Comparison of ENCODE assay signal across 8 mouse cellular contexts in the genomic region with DNA sequence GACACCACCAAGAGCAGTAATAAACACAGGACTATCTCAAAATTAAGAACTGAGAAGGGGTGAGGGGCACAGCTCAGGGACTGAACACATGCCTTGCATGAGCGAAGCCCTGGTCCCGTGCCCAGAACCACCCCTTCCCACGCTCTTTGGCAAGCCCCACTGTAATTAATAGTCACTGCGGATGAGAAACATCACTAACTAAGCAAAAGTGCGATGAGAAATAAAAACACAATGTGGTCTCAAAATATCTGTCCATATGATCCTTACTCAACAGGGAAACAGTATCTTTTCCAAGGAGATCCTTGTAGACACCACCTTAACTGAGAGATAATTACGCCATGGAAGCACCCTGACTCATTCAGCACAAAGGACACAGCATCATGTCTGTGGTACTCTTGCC. TPM values are rescaled to one million over a fixed set of nuclear protein-coding genes. Genes with fewer than 3 reads are reported as not detected.
DNase-seq lines count a peak whose midpoint lies in the region; ATAC-seq and TF ChIP-seq lines count a peak whose summit lies in the region.

No protein-coding gene starts in this region.

- DNase-seq in kidney, postnatal 14 days, result peak; percentile 38
- no peak for DNase-seq in kidney, adult 11 months
- DNase-seq in brain, embryonic 14.5 days (ENCODE audit: low read depth), result peak; percentile 81
- peak; percentile 81 to 82 for DNase-seq in layer of hippocampus, postnatal 10 days (ENCODE audit: low spot score in 2 of 2)
- DNase-seq in right cerebral cortex, adult 18-20 months, result peak; percentile 50
- no peak for DNase-seq in retina, embryonic 14.5 days (ENCODE audit: low spot score)
- DNase-seq in cerebellum, adult 9-11 months, result no peak

- TF ChIP-seq POLR2A in brain, embryonic 14.5 days (IDR thresholded peaks at IDR 0.05; ENCODE audit: borderline replicate concordance, extremely low read depth, insufficient read depth, insufficient read length, poor library complexity, severe bottlenecking), result no peak

- no peak for ATAC-seq in megakaryocyte-erythroid progenitor cell, adult 5-6 weeks (replicated peaks; ENCODE audit: low FRiP score, low TSS enrichment, poor library complexity, severe bottlenecking)

- no peak for TF ChIP-seq CTCF in brain, embryonic 14.5 days (IDR thresholded peaks at IDR 0.05; ENCODE audit: borderline replicate concordance, extremely low read depth, insufficient read depth, insufficient read length)

RNA-seq across cellular contexts. Expression of gene Zmat3, which starts 17.9 kb away (rescaled TPM):
- 15.0 and 20.6 TPM in 2 replicates for polyA plus RNA-seq in brain, embryonic 14.5 days (2012; rRNA removed)
- 10 to 100 TPM; 64.5 to 66.5 TPM for total RNA-seq in layer of hippocampus, postnatal 10 days (2021)
- 7.7 and 14.9 TPM in 2 replicates for total RNA-seq in megakaryocyte-erythroid progenitor cell, adult 5-6 weeks (2014; fragmentation: Nextera tagmentation)
- total RNA-seq in megakaryocyte-erythroid progenitor cell, adult 5-6 weeks (2017), result 2.0 and 3.0 TPM in 2 replicates

RNA-seq across cellular contexts. Expression of gene Pik3ca, which starts 49.6 kb away (rescaled TPM):
- polyA plus RNA-seq in brain, embryonic 14.5 days (2012; rRNA removed), result 21.8 and 27.6 TPM in 2 replicates
- total RNA-seq in layer of hippocampus, postnatal 10 days (2021), result 10 to 100 TPM; 42.0 to 46.3 TPM
- total RNA-seq in megakaryocyte-erythroid progenitor cell, adult 5-6 weeks (2014; fragmentation: Nextera tagmentation), result 15.5 and 20.1 TPM in 2 replicates
- 26.6 and 28.1 TPM in 2 replicates for total RNA-seq in megakaryocyte-erythroid progenitor cell, adult 5-6 weeks (2017)

Comparison
In these comparisons a context has a peak if more than half of its experiments do, and no peak if none do; other contexts are left out.
1. DNase-seq: peak in kidney, postnatal 14 days (single experiment), brain, embryonic 14.5 days (single experiment), layer of hippocampus, postnatal 10 days (2 of 2) and right cerebral cortex, adult 18-20 months (single experiment); none in kidney, adult 11 months (single experiment), retina, embryonic 14.5 days (single experiment) and cerebellum, adult 9-11 months (single experiment).
2. RNA of gene Zmat3, which starts 17.9 kb away (total RNA-seq): 64.5 to 66.5 TPM in layer of hippocampus, postnatal 10 days; 2.0 to 14.9 TPM in megakaryocyte-erythroid progenitor cell, adult 5-6 weeks; every median in the first group is over 4 times any median in the second.